Mouse (Mus musculus): Measurements from ENCODE around the gene Anxa2.

Anxa2 gene

DNA sequence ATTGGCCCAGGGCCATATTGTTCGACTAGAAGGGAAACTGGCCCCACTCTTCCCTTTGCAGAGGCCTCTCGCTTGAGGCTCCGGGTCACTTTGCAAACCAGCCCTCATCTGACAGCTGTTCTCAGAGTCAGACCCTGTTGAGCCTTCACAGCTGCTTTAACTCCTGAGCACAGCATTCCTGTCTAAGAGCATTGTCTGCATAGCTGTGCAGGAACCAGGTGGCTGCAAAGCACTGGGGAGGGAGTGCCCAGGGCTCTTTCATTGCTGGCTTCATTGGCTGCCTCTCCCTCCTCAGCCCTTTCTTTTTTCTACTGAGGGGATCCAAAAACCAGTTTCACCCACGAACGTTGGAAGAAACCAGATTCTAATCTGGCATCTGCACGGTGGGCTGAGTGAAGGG is 17.5 kb downstream of the Anxa2 start:
- DNase-seq (ENCODE audit: low read depth, low spot score), result no peak
- H3K27me3 ChIP-seq (ENCODE audit: control insufficient read depth, insufficient read depth, low read length, poor library complexity, severe bottlenecking), result no peaks in the 10 kb centered on the region
- H3K36me3 ChIP-seq (ENCODE audit: control insufficient read depth, insufficient read depth, low read length, poor library complexity, severe bottlenecking), result no peaks in the 10 kb centered on the region

GRCm38 (mm10) chr9:69472724-69473123 is 19.3 kb downstream of the Anxa2 start:
- Histone ChIP-seq H3K36me3 (ENCODE audit: control insufficient read depth, insufficient read depth, low read length, poor library complexity, severe bottlenecking) (no peaks in the 10 kb centered on the region), H3K27me3 (ENCODE audit: control insufficient read depth, insufficient read depth, low read length, poor library complexity, severe bottlenecking) (no peaks in the 10 kb centered on the region)
- DNase-seq (ENCODE audit: low read depth, low spot score), result no peak

- no peaks in the 10 kb centered on the region for H3K27me3 ChIP-seq (ENCODE audit: control insufficient read depth, insufficient read depth, low read length, poor library complexity, severe bottlenecking)
- no peaks in the 10 kb centered on the region for H3K36me3 ChIP-seq (ENCODE audit: control insufficient read depth, insufficient read depth, low read length, poor library complexity, severe bottlenecking)
- no peak for DNase-seq (ENCODE audit: low read depth, low spot score)
Measured at GRCm38 (mm10) chr9:69475873-69476272, 22.5 kb downstream of the Anxa2 start.

DNA sequence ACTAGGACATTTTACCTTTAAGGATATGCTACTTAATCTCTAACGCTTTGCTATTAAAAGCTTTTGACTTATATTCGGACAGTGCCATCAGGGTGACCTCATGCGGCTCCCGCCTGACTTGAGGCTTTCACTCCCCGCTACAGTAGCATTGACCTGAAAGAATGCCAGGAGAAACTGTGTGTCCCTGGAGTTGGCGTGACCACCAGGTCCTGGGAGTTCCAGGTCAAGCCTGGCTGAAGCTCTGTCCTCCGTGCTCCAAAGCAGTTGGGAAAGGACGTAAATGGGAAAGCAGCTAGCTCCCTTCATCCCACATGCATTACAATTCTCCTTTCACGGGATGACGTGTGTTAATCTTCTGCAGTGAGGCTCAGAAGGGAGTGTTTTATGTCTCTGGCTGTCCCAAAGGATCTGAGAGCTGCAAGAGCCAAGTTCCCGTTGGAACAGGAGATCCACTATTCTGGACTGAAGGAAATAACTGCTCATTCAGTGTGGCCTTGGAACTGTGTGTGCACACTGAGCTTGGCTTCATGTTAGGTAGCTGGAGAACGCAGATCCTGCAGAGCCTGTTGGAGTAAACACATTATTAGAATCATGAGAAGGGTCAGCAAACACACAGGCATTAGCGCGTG is 23.9 kb downstream of the Anxa2 start:
- no peaks in the 10 kb centered on the region for H3K36me3 ChIP-seq (ENCODE audit: control insufficient read depth, insufficient read depth, low read length, poor library complexity, severe bottlenecking)
- no peak for DNase-seq (ENCODE audit: low read depth, low spot score)
- H3K27me3 ChIP-seq (ENCODE audit: control insufficient read depth, insufficient read depth, low read length, poor library complexity, severe bottlenecking), result no peaks in the 10 kb centered on the region

DNA sequence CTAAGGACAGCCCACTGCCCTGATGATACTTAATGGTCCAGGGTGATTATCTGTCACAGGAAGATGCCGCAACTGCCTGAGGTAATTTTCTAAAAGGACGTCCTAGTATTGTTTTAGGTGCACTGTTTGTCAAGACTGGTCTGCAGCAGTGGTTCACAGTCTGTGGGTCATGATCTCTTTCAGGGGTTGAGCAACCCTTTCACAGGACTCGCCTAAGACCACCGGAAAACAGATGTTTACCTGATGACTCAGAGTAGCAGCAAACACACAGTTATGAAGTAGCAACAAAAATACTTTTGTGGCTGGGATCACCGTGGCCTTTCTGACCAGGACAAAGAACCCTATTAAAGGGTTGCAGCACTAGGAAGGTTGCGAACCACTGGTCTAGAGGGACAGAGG is 24.4 kb downstream of the Anxa2 start:
- Histone ChIP-seq H3K27me3 (ENCODE audit: control insufficient read depth, insufficient read depth, low read length, poor library complexity, severe bottlenecking) (no peaks in the 10 kb centered on the region), H3K36me3 (ENCODE audit: control insufficient read depth, insufficient read depth, low read length, poor library complexity, severe bottlenecking) (no peaks in the 10 kb centered on the region)
- DNase-seq (ENCODE audit: low read depth, low spot score), result no peak

- no peaks in the 10 kb centered on the region for H3K27me3 ChIP-seq (ENCODE audit: control insufficient read depth, insufficient read depth, low read length, poor library complexity, severe bottlenecking)
- H3K36me3 ChIP-seq (ENCODE audit: control insufficient read depth, insufficient read depth, low read length, poor library complexity, severe bottlenecking), result no peaks in the 10 kb centered on the region
- peak; percentile 86 for DNase-seq (ENCODE audit: low read depth, low spot score)
Measured at GRCm38 (mm10) chr9:69480344-69480743, 26.9 kb downstream of the Anxa2 start.

DNA sequence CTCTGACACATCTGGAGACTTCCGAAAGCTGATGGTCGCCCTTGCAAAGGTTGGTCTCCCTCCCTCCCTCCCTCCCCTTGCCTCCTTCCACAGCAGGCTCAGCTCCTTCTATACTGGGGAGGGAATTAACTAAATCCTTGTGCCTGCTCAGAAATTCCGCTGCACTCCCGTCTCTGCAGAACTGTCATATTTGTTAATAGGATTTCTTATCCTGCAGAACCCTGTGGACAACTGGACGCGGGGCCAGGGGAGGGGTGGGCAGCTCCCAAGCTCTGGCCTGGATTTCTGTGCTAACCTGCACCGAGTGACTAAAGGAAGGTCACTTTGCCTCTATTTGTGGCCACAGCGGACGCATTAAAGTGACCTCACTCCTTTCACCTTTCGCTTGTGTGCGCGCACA is 30.4 kb downstream of the Anxa2 start:
- no peaks in the 10 kb centered on the region for H3K36me3 ChIP-seq (ENCODE audit: control insufficient read depth, insufficient read depth, low read length, poor library complexity, severe bottlenecking)
- no peak for DNase-seq (ENCODE audit: low read depth, low spot score)
- H3K27me3 ChIP-seq (ENCODE audit: control insufficient read depth, insufficient read depth, low read length, poor library complexity, severe bottlenecking), result no peaks in the 10 kb centered on the region; the same call in 1 of the 2 replicates

DNA sequence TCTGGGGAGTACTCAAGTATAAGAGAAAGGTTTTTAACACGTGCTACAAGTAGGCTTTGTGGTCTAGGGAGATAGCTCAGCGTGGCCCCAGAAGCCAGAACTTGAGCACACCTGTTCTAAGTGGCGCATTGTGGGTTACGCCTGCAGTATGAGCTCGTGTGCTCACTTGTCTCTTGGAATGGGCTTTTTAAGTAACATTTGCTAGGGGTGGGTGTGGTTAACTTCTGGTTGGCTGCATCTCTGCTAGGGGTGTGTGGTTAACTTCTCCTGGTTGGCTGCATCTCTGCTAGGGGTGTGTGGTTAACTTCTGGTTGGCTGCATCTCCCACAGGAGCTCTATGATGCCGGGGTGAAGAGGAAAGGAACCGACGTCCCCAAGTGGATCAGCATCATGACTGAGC is 32.7 kb downstream of the Anxa2 start:
- H3K36me3 ChIP-seq (ENCODE audit: control insufficient read depth, insufficient read depth, low read length, poor library complexity, severe bottlenecking), result no peaks in the 10 kb centered on the region
- peak; percentile 9 for DNase-seq (ENCODE audit: low read depth, low spot score)
- no peaks in the 10 kb centered on the region; the same call in 1 of the 2 replicates for H3K27me3 ChIP-seq (ENCODE audit: control insufficient read depth, insufficient read depth, low read length, poor library complexity, severe bottlenecking)

- no peak for DNase-seq (ENCODE audit: low read depth, low spot score)
- Histone ChIP-seq H3K36me3 (ENCODE audit: control insufficient read depth, insufficient read depth, low read length, poor library complexity, severe bottlenecking) (no peaks in the 10 kb centered on the region), H3K27me3 (ENCODE audit: control insufficient read depth, insufficient read depth, low read length, poor library complexity, severe bottlenecking) (no peaks in the 10 kb centered on the region; the same call in 1 of the 2 replicates)
Measured at GRCm38 (mm10) chr9:69488510-69488909, 35.1 kb downstream of the Anxa2 start.

- Histone ChIP-seq H3K36me3 (ENCODE audit: control insufficient read depth, insufficient read depth, low read length, poor library complexity, severe bottlenecking) (no peaks in the 10 kb centered on the region), H3K27me3 (ENCODE audit: control insufficient read depth, insufficient read depth, low read length, poor library complexity, severe bottlenecking) (no peaks in the 10 kb centered on the region; the same call in 1 of the 2 replicates)
- no peak for DNase-seq (ENCODE audit: low read depth, low spot score)
Measured at GRCm38 (mm10) chr9:69488972-69489371, 35.6 kb downstream of the Anxa2 start.

DNA sequence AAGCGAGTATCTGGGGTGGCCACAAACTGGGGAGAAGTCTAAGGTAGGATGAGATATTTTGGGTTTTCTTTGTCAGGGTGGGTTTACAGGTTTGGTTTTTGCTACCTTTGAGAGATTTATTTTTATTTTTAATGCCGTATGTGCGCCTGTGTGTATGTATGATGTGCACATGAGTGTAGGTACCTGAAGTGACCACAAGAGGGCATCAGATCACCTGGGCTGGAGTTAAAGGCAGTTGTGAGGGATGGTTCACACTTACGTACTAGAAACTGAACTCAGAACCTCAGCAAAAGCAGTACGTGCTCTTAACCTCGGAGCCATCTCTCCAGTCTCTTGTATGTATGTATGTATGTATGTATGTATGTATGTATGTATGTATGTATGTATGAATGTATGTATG is 39.4 kb downstream of the Anxa2 start:
- Histone ChIP-seq H3K36me3 (ENCODE audit: control insufficient read depth, insufficient read depth, low read length, poor library complexity, severe bottlenecking) (no peaks in the 10 kb centered on the region), H3K27me3 (ENCODE audit: control insufficient read depth, insufficient read depth, low read length, poor library complexity, severe bottlenecking) (no peaks in the 10 kb centered on the region)
- no peak for DNase-seq (ENCODE audit: low read depth, low spot score)

GRCm38 (mm10) chr9:69502504-69502903 is 49.1 kb downstream of the Anxa2 start:
- H3K36me3 ChIP-seq (ENCODE audit: control insufficient read depth, insufficient read depth, low read length, poor library complexity, severe bottlenecking), result no peaks in the 10 kb centered on the region
- H3K27me3 ChIP-seq (ENCODE audit: control insufficient read depth, insufficient read depth, low read length, poor library complexity, severe bottlenecking), result no peaks in the 10 kb centered on the region
- peak; percentile 59 for DNase-seq (ENCODE audit: low read depth, low spot score)

DNA sequence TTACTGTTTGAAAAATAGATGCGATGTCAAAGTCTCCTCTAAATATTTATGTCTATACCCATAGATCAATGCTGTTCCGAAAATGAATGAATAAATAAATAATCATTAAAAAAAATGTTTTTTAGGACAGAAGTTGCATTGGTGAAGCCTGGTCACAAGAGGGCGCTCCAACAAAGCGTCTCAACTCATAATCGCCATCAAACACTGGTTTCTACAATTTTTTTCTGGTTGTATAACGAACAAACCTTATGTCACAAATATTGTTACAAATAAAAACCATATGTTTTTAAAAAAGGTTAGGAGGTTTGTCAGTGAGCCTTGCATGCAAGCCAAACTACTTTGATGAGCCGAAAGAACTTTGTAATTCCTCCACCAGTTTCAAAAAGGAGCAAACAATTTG is 52.2 kb downstream of the Anxa2 start:
- no peaks in the 10 kb centered on the region for H3K36me3 ChIP-seq (ENCODE audit: control insufficient read depth, insufficient read depth, low read length, poor library complexity, severe bottlenecking)
- H3K27me3 ChIP-seq (ENCODE audit: control insufficient read depth, insufficient read depth, low read length, poor library complexity, severe bottlenecking), result no peaks in the 10 kb centered on the region
- DNase-seq (ENCODE audit: low read depth, low spot score), result peak; percentile 52

- Histone ChIP-seq H3K36me3 (ENCODE audit: control insufficient read depth, insufficient read depth, low read length, poor library complexity, severe bottlenecking) (no peaks in the 10 kb centered on the region), H3K27me3 (ENCODE audit: control insufficient read depth, insufficient read depth, low read length, poor library complexity, severe bottlenecking) (no peaks in the 10 kb centered on the region)
- no peak for DNase-seq (ENCODE audit: low read depth, low spot score)
Measured at GRCm38 (mm10) chr9:69507206-69507605, 53.8 kb downstream of the Anxa2 start.

DNA sequence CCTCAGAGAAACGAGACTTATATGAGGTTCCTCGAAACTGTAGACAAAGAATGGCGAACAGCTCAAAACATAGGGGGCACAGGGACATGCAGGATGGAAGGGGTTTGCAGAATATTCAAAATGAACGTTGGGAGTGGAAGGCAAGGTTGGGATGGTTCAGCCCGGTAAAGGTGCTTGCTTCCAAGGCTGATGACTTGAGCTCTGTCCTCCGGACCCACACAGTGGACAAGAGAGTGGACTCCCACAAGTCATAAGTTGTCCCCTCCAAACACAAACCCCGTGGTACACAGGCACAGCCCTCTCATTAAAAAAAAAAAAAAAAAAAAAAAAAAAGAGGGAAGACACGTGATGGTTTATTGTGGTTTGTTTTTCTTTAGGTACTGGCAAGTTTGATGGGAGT is 54.6 kb downstream of the Anxa2 start:
- DNase-seq (ENCODE audit: low read depth, low spot score), result no peak
- H3K36me3 ChIP-seq (ENCODE audit: control insufficient read depth, insufficient read depth, low read length, poor library complexity, severe bottlenecking), result no peaks in the 10 kb centered on the region
- no peaks in the 10 kb centered on the region for H3K27me3 ChIP-seq (ENCODE audit: control insufficient read depth, insufficient read depth, low read length, poor library complexity, severe bottlenecking)

All from splenic B cell, adult 2 months (primary cell).